Comparison of ENCODE assay signal across 29 mouse cellular contexts in genomic region chr7:30968611-30969010, GRCm38 (mm10). TPM values are rescaled to one million over a fixed set of nuclear protein-coding genes. Genes with fewer than 3 reads are reported as not detected.
DNase-seq lines count a peak whose midpoint lies in the region; ATAC-seq and TF ChIP-seq lines count a peak whose summit lies in the region.
"Had no signal": no experiment of that assay in that cellular context is flagged by ENCODE, and none has a peak within 500 bp of the region (broad histone marks: within the 10 kb centered on the region; RNA-seq: fewer than 3 reads in every experiment).

No protein-coding gene starts in this region.

- WGBS in liver, adult 2 months = 22% methylated on average over 8 of the region's 8 CpGs
- WGBS in intestine, embryonic 15.5 days = 88% methylated on average over 8 of the region's 8 CpGs

- peak; percentile 87 for DNase-seq in adrenal gland, adult (ENCODE audit: inconsistent age in 2 of 2, low spot score in 1 of 2)
- no peak for DNase-seq in adrenal gland, postnatal 4 days (ENCODE audit: low spot score in 2 of 2)
- peak; percentile 85 for DNase-seq in liver, adult 2 months (ENCODE audit: extremely low read depth, low read depth, low spot score)
- no peak for DNase-seq in liver
- DNase-seq in adrenal gland, postnatal 10 days = peak; percentile 81
- peak; percentile 86 for DNase-seq in testis, postnatal 10 days (ENCODE audit: low spot score)
- DNase-seq: cerebellum, adult 2 months; cerebellum, postnatal 25 days; kidney, adult 2 months; liver, embryonic 13.5 days; lung, adult 2 months; lung, postnatal 14 days; right cerebral cortex, adult 18-20 months; thymus, postnatal 14 days had no signal

- H3K79me2 ChIP-seq in liver, adult 2 months (ENCODE audit: control insufficient read depth, insufficient read depth, low read length) = peaks cover 22% of the 10 kb centered on the region

- no peak overlapping the region for H3K4me3 ChIP-seq in liver, adult 2 months (ENCODE audit: insufficient read depth, low read depth, low read length)
- H3K4me3 ChIP-seq in intestine, embryonic 15.5 days (replicated peaks) = no peak overlapping the region
- H3K4me3 ChIP-seq: forebrain, embryonic 13.5 days; liver, embryonic 13.5 days; midbrain, embryonic 13.5 days had no signal

- TF ChIP-seq POLR2A in liver, adult 2 months (IDR thresholded peaks at IDR 0.05; ENCODE audit: extremely low read depth, insufficient read depth, low read length) = no peak

- no peaks in the 10 kb centered on the region for H3K27me3 ChIP-seq in liver, adult 2 months (ENCODE audit: control insufficient read depth, insufficient read depth, low read length)
- peaks cover 8% of the 10 kb centered on the region for H3K27me3 ChIP-seq in intestine, embryonic 15.5 days (replicated peaks)

- ATAC-seq in intestine, embryonic 15.5 days = no peak
- ATAC-seq: activated CD4-positive, CD25-positive, alpha-beta regulatory T cell, adult 4 months; forebrain, embryonic 13.5 days; midbrain, embryonic 13.5 days had no signal

- H3K9me3 ChIP-seq in intestine, embryonic 15.5 days = no peaks in the 10 kb centered on the region
- H3K9me3 ChIP-seq: forebrain, embryonic 13.5 days; liver, embryonic 13.5 days; midbrain, embryonic 13.5 days had no signal

- H3K4me2 ChIP-seq in intestine, embryonic 15.5 days (replicated peaks) = no peak overlapping the region
- H3K4me2 ChIP-seq: forebrain, embryonic 13.5 days; liver, embryonic 13.5 days; midbrain, embryonic 13.5 days had no signal

- peaks cover 9% of the 10 kb centered on the region; the same call in 1 of the 2 replicates for H3K36me3 ChIP-seq in liver, adult 2 months (ENCODE audit: control insufficient read depth, insufficient read depth, low read length)
- no peaks in the 10 kb centered on the region for H3K36me3 ChIP-seq in intestine, embryonic 15.5 days
- H3K36me3 ChIP-seq: liver, embryonic 13.5 days; midbrain, embryonic 13.5 days had no signal

- peaks cover 54% of the 10 kb centered on the region for H3K4me1 ChIP-seq in liver, adult 2 months (ENCODE audit: control insufficient read depth, insufficient read depth, low read length)
- H3K4me1 ChIP-seq in intestine, embryonic 15.5 days (replicated peaks) = peaks cover 5% of the 10 kb centered on the region; the same call in 1 of the 2 replicates

- no peak for TF ChIP-seq CTCF in liver, adult 2 months (IDR thresholded peaks at IDR 0.05; ENCODE audit: low read depth, low read length)

- H3K27ac ChIP-seq in liver, adult 2 months (replicated peaks; ENCODE audit: insufficient read depth, low read depth, low read length) = peak overlapping the region; percentile 42
- H3K27ac ChIP-seq in intestine, embryonic 15.5 days = no peak overlapping the region
- H3K27ac ChIP-seq: forebrain, embryonic 13.5 days; kidney, postnatal 0 days; liver, embryonic 13.5 days; midbrain, embryonic 13.5 days; stomach, postnatal 0 days had no signal

- H3K9ac ChIP-seq in liver, adult 2 months (ENCODE audit: low read depth, low read length) = peak overlapping the region; percentile 35; the same call in 1 of the 2 replicates
- H3K9ac ChIP-seq in intestine, embryonic 15.5 days = no peak overlapping the region
- H3K9ac ChIP-seq: forebrain, embryonic 13.5 days; liver, embryonic 13.5 days; midbrain, embryonic 13.5 days had no signal

RNA-seq across cellular contexts. Expression of gene Lsr, which starts 4.7 kb away (rescaled TPM):
- 10 to 100 TPM; 15.2 to 17.6 TPM for total RNA-seq in adrenal gland, postnatal 4 days (2021)
- 75.7 and 86.7 TPM in 2 replicates for total RNA-seq in liver, adult 2 months (2014; rRNA removed)
- 289 and 362 TPM in 2 replicates for polyA plus RNA-seq in liver, adult 2 months (2012; rRNA removed)
- total RNA-seq in adrenal gland, postnatal 10 days (2021) = 10 to 100 TPM; 11.2 to 21.6 TPM
- 146 and 163 TPM in 2 replicates for polyA plus RNA-seq in intestine, embryonic 15.5 days (2015; fragmentation: Nextera tagmentation; extraction: Ambion mirVana)

RNA-seq across cellular contexts. Expression of gene Fam187b, which starts 5.0 kb away (rescaled TPM):
- under 1 TPM; 0.68 to 0.98 TPM for total RNA-seq in adrenal gland, postnatal 4 days (2021)
- 2.4 and 3.0 TPM in 2 replicates for total RNA-seq in liver, adult 2 months (2014; rRNA removed)
- polyA plus RNA-seq in liver, adult 2 months (2012; rRNA removed) = 3.7 and 3.9 TPM in 2 replicates
- under 1 TPM; 0.39 to 0.63 TPM for total RNA-seq in adrenal gland, postnatal 10 days (2021)
- 10.1 and 11.4 TPM in 2 replicates for polyA plus RNA-seq in intestine, embryonic 15.5 days (2015; fragmentation: Nextera tagmentation; extraction: Ambion mirVana)
- total RNA-seq: gastrocnemius, adult 18-20 months had no signal

RNA-seq across cellular contexts. Expression of gene Usf2, which starts 12.0 kb away (rescaled TPM):
- total RNA-seq in adrenal gland, postnatal 4 days (2021) = 100 to 1,000 TPM; 113 to 125 TPM
- 40.5 and 55.1 TPM in 2 replicates for total RNA-seq in liver, adult 2 months (2014; rRNA removed)
- 160 and 161 TPM in 2 replicates for polyA plus RNA-seq in liver, adult 2 months (2012; rRNA removed)
- 100 to 1,000 TPM; 105 to 108 TPM for total RNA-seq in adrenal gland, postnatal 10 days (2021)
- polyA plus RNA-seq in intestine, embryonic 15.5 days (2015; fragmentation: Nextera tagmentation; extraction: Ambion mirVana) = 17.5 and 18.1 TPM in 2 replicates

RNA-seq across cellular contexts. Expression of gene Hamp, which starts 24.8 kb away (rescaled TPM):
- total RNA-seq in adrenal gland, postnatal 4 days (2021) = 10 to 100 TPM in 1 of 2 experiments, 1 to 10 TPM in 1; 2.3 to 36.9 TPM
- total RNA-seq in liver, adult 2 months (2014; rRNA removed) = 1,191 and 3,227 TPM in 2 replicates
- 8,217 and 12,671 TPM in 2 replicates for polyA plus RNA-seq in liver, adult 2 months (2012; rRNA removed)
- total RNA-seq in adrenal gland, postnatal 10 days (2021) = 1 to 10 TPM in 1 of 2 experiments, under 1 TPM in 1; 0.88 to 1.3 TPM
- 0.41 TPM in 1 of 2 replicates, not detected in the other for polyA plus RNA-seq in intestine, embryonic 15.5 days (2015; fragmentation: Nextera tagmentation; extraction: Ambion mirVana)
- total RNA-seq: layer of hippocampus, postnatal 14 days had no signal
- polyA plus RNA-seq: activated CD4-positive, CD25-positive, alpha-beta regulatory T cell, adult 4 months; cerebellum, adult 2 months; embryonic facial prominence, embryonic 14.5 days; forebrain, embryonic 13.5 days; hindbrain, embryonic 11.5 days; kidney, adult 2 months; kidney, postnatal 0 days; limb, embryonic 11.5 days; midbrain, embryonic 13.5 days; neural tube, embryonic 11.5 days had no signal

RNA-seq across cellular contexts. Expression of gene Hamp2, which starts 44.1 kb away (rescaled TPM):
- 10 to 100 TPM in 1 of 2 experiments, under 1 TPM in 1; 0.84 to 12.5 TPM for total RNA-seq in adrenal gland, postnatal 4 days (2021)
- total RNA-seq in liver, adult 2 months (2014; rRNA removed) = 445 and 548 TPM in 2 replicates
- 6,798 and 9,385 TPM in 2 replicates for polyA plus RNA-seq in liver, adult 2 months (2012; rRNA removed)
- total RNA-seq in adrenal gland, postnatal 10 days (2021) = 1 to 10 TPM in 1 of 2 experiments, not detected in 1; 1.1 TPM
- not detected in 2 replicates for polyA plus RNA-seq in intestine, embryonic 15.5 days (2015; fragmentation: Nextera tagmentation; extraction: Ambion mirVana)
- total RNA-seq: gastrocnemius, adult 18-20 months; gastrocnemius, postnatal 4 days; layer of hippocampus, postnatal 14 days; megakaryocyte, adult 5-6 weeks had no signal
- polyA plus RNA-seq: activated CD4-positive, CD25-positive, alpha-beta regulatory T cell, adult 4 months; cerebellum, adult 2 months; embryonic facial prominence, embryonic 14.5 days; forebrain, embryonic 13.5 days; heart, postnatal 0 days; hindbrain, embryonic 11.5 days; kidney, adult 2 months; kidney, postnatal 0 days; limb, embryonic 11.5 days; liver, embryonic 13.5 days; midbrain, embryonic 13.5 days; neural tube, embryonic 11.5 days had no signal

Comparison
In these comparisons a context has a peak if more than half of its experiments do, and no peak if none do; other contexts are left out.
1. DNase-seq: peak in adrenal gland, adult (2 of 2), liver, adult 2 months (single experiment), adrenal gland, postnatal 10 days (single experiment) and testis, postnatal 10 days (single experiment); none in adrenal gland, postnatal 4 days (0 of 2) and liver (single experiment).